Mouse (Mus musculus) 3T3-L1 (cell line): ENCODE data around the gene Gm13691.
A peak's percentile ranks its signal among the peaks of the same experiment; 100 is the strongest.

Source experiments
- DNase-seq: peaks from one replicate; pipeline ENCODE4 v3.0.0-alpha.2; 2015; ENCODE audit warnings: low read depth, low spot score

The Gm13691 gene

GRCm38 (mm10) chr2:84032505-84032904 is 42.2 kb downstream of the Gm13691 start:
- DNase-seq = no peak

GRCm38 (mm10) chr2:84035997-84036396 is 45.6 kb downstream of the Gm13691 start:
- DNase-seq = no peak

- peak; percentile 86 for DNase-seq
Measured at GRCm38 (mm10) chr2:84037304-84037703, 47.0 kb downstream of the Gm13691 start.

GRCm38 (mm10) chr2:84037943-84038342 is 47.6 kb downstream of the Gm13691 start:
- peak; percentile 35 for DNase-seq

GRCm38 (mm10) chr2:84039277-84039676 is 48.9 kb downstream of the Gm13691 start:
- no peak for DNase-seq
